ENCODE assay signal across 23 mouse cellular contexts in the genomic region with DNA sequence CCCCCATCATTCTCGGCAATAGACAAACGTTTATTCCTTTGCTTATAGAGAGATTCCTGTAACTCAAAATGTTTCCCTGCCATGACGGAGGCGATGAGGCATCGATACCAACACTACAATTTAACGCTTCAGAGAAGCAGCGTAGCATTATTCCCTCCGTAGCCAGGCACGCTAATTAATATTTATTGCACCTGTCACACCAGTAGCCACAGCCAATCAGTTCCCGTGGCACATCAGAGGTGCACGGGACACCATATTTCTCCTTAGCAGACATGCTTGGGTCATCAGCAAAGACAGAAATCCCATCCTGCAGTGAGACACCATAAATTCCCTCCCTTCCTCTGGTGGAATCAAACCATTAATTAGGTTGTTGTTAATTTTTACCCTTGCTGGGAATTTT.
DNase-seq lines count a peak whose midpoint lies in the region; ATAC-seq lines count a peak whose summit lies in the region.
"Had no signal": no experiment of that assay in that cellular context is flagged by ENCODE, and none has a peak within 500 bp of the region (broad histone marks: within the 10 kb centered on the region; RNA-seq: fewer than 3 reads in every experiment).

No protein-coding gene starts in this region.

- no peak overlapping the region for H3K4me2 ChIP-seq in hindbrain, embryonic 11.5 days (replicated peaks; ENCODE audit: low read depth, low read length)
- H3K4me2 ChIP-seq in neural tube, embryonic 11.5 days (ENCODE audit: low read depth): no peak overlapping the region
- peak overlapping the region; percentile 7; the same call in 1 of the 2 replicates for H3K4me2 ChIP-seq in midbrain, embryonic 16.5 days (ENCODE audit: low read length)
- H3K4me2 ChIP-seq: heart, embryonic 12.5 days had no signal

- no peaks in the 10 kb centered on the region for H3K9me3 ChIP-seq in hindbrain, embryonic 11.5 days (ENCODE audit: control insufficient read depth, low read length)
- H3K9me3 ChIP-seq in hindbrain, embryonic 10.5 days: no peaks in the 10 kb centered on the region
- no peaks in the 10 kb centered on the region for H3K9me3 ChIP-seq in neural tube, embryonic 11.5 days (ENCODE audit: control insufficient read depth, low read length)
- H3K9me3 ChIP-seq in midbrain, embryonic 16.5 days (replicated peaks; ENCODE audit: control insufficient read depth, low read length, poor library complexity, severe bottlenecking): no peaks in the 10 kb centered on the region
- no peaks in the 10 kb centered on the region for H3K9me3 ChIP-seq in embryonic facial prominence, embryonic 10.5 days

- H3K36me3 ChIP-seq in hindbrain, embryonic 11.5 days (ENCODE audit: control insufficient read depth, insufficient read depth, low read length): no peaks in the 10 kb centered on the region
- H3K36me3 ChIP-seq in hindbrain, embryonic 10.5 days: no peaks in the 10 kb centered on the region
- no peaks in the 10 kb centered on the region for H3K36me3 ChIP-seq in neural tube, embryonic 11.5 days (ENCODE audit: control insufficient read depth, insufficient read depth, low read length)
- H3K36me3 ChIP-seq in midbrain, embryonic 16.5 days (ENCODE audit: control insufficient read depth, insufficient read depth, low read length): no peaks in the 10 kb centered on the region
- H3K36me3 ChIP-seq in embryonic facial prominence, embryonic 10.5 days (replicated peaks): no peaks in the 10 kb centered on the region
- H3K36me3 ChIP-seq: heart, embryonic 12.5 days had no signal

- DNase-seq in hindbrain, embryonic 11.5 days (ENCODE audit: low spot score): peak; percentile 30
- no peak for DNase-seq in hindbrain, embryonic 10.5 days (ENCODE audit: low spot score)
- DNase-seq in neural tube, embryonic 11.5 days (ENCODE audit: low spot score): peak; percentile 36
- no peak for DNase-seq in neural tube, embryonic 10.5 days (ENCODE audit: extremely low spot score, low spot score)
- DNase-seq in cerebellum, postnatal 4 days (ENCODE audit: low spot score in 2 of 2): no peak
- no peak for DNase-seq in embryonic facial prominence, embryonic 10.5 days (ENCODE audit: low spot score)
- DNase-seq in cerebellum, postnatal 25 days: no peak
- DNase-seq: adrenal gland, postnatal 36 days; cerebellum, adult 18-20 months; cerebellum, postnatal 36 days; gastrocnemius, adult 2 months; heart, postnatal 14 days; kidney, adult 9 months; left cerebral cortex, postnatal 4 days; liver, postnatal 0 days; lung, postnatal 14 days; spleen, adult 18-20 months; thymus, postnatal 36 days had no signal

- H3K27ac ChIP-seq in hindbrain, embryonic 11.5 days (ENCODE audit: low read depth, low read length): peak overlapping the region; percentile 45; the same call in 1 of the 2 replicates
- H3K27ac ChIP-seq in hindbrain, embryonic 10.5 days: no peak overlapping the region
- H3K27ac ChIP-seq in neural tube, embryonic 11.5 days (ENCODE audit: low read depth, low read length): no peak overlapping the region
- H3K27ac ChIP-seq in midbrain, embryonic 16.5 days (ENCODE audit: low read length): no peak overlapping the region
- no peak overlapping the region for H3K27ac ChIP-seq in embryonic facial prominence, embryonic 10.5 days (replicated peaks)
- H3K27ac ChIP-seq: gastrocnemius, adult 2 months had no signal

- H3K4me3 ChIP-seq in hindbrain, embryonic 11.5 days (ENCODE audit: low read depth, low read length): no peak overlapping the region
- H3K4me3 ChIP-seq in hindbrain, embryonic 10.5 days: no peak overlapping the region
- H3K4me3 ChIP-seq in neural tube, embryonic 11.5 days (ENCODE audit: low read depth, low read length): no peak overlapping the region
- H3K4me3 ChIP-seq in midbrain, embryonic 16.5 days (ENCODE audit: low read depth, low read length): no peak overlapping the region
- H3K4me3 ChIP-seq in embryonic facial prominence, embryonic 10.5 days: no peak overlapping the region
- H3K4me3 ChIP-seq: gastrocnemius, adult 2 months; heart, embryonic 12.5 days; myocyte had no signal

- no peaks in the 10 kb centered on the region for H3K27me3 ChIP-seq in hindbrain, embryonic 11.5 days (ENCODE audit: control insufficient read depth, insufficient read depth, low read length)
- no peaks in the 10 kb centered on the region for H3K27me3 ChIP-seq in hindbrain, embryonic 10.5 days (ENCODE audit: insufficient read depth, poor library complexity, severe bottlenecking)
- no peaks in the 10 kb centered on the region for H3K27me3 ChIP-seq in neural tube, embryonic 11.5 days (ENCODE audit: control insufficient read depth, insufficient read depth, low read length)
- no peaks in the 10 kb centered on the region for H3K27me3 ChIP-seq in midbrain, embryonic 16.5 days (ENCODE audit: control insufficient read depth, insufficient read depth, low read depth, low read length)
- H3K27me3 ChIP-seq in embryonic facial prominence, embryonic 10.5 days (replicated peaks; ENCODE audit: low read depth, poor library complexity, severe bottlenecking): no peaks in the 10 kb centered on the region
- H3K27me3 ChIP-seq: heart, embryonic 12.5 days had no signal

- ATAC-seq in hindbrain, embryonic 11.5 days (ENCODE audit: low FRiP score): peak; percentile 64; the same call in 1 of the 2 replicates
- peak; percentile 73 for ATAC-seq in neural tube, embryonic 11.5 days (ENCODE audit: insufficient read depth, low FRiP score, low TSS enrichment)
- ATAC-seq in midbrain, embryonic 16.5 days: no peak
- ATAC-seq: CD4-positive, CD25-positive, alpha-beta regulatory T cell, adult 4 months; inflammation-experienced regulatory T-cells, adult 6 months; liver, postnatal 0 days had no signal

- H3K9ac ChIP-seq in hindbrain, embryonic 11.5 days (ENCODE audit: low read depth, low read length): no peak overlapping the region
- H3K9ac ChIP-seq in neural tube, embryonic 11.5 days (ENCODE audit: low read length): no peak overlapping the region
- no peak overlapping the region for H3K9ac ChIP-seq in midbrain, embryonic 16.5 days (ENCODE audit: low read depth, low read length)
- H3K9ac ChIP-seq: heart, embryonic 12.5 days; liver, postnatal 0 days had no signal

- no peaks in the 10 kb centered on the region for H3K4me1 ChIP-seq in hindbrain, embryonic 11.5 days (replicated peaks; ENCODE audit: control insufficient read depth, insufficient read depth, low read length)
- H3K4me1 ChIP-seq in hindbrain, embryonic 10.5 days (replicated peaks): no peaks in the 10 kb centered on the region
- H3K4me1 ChIP-seq in neural tube, embryonic 11.5 days (ENCODE audit: control insufficient read depth, insufficient read depth, low read length): no peaks in the 10 kb centered on the region
- H3K4me1 ChIP-seq in midbrain, embryonic 16.5 days (ENCODE audit: control insufficient read depth, insufficient read depth, low read length): 0 out of 2 replicates have a peak, but pooled peaks cover 4% of the 10 kb centered on the region
- no peaks in the 10 kb centered on the region for H3K4me1 ChIP-seq in embryonic facial prominence, embryonic 10.5 days
- H3K4me1 ChIP-seq: heart, embryonic 12.5 days had no signal

- 64% methylated on average over 11 of the region's 11 CpGs for WGBS in hindbrain, embryonic 11.5 days
- WGBS in hindbrain, embryonic 10.5 days: 80% methylated on average over 11 of the region's 11 CpGs
- 43% methylated on average over 11 of the region's 11 CpGs for WGBS in neural tube, embryonic 11.5 days
- WGBS in midbrain, embryonic 16.5 days: 58% methylated on average over 11 of the region's 11 CpGs
- 87% methylated on average over 11 of the region's 11 CpGs for WGBS in embryonic facial prominence, embryonic 10.5 days

Comparison
In these comparisons a context has a peak if more than half of its experiments do, and no peak if none do; other contexts are left out.
1. DNase-seq: peak in hindbrain, embryonic 11.5 days (single experiment) and neural tube, embryonic 11.5 days (single experiment); none in hindbrain, embryonic 10.5 days (single experiment), neural tube, embryonic 10.5 days (single experiment), cerebellum, postnatal 4 days (0 of 2), embryonic facial prominence, embryonic 10.5 days (single experiment) and cerebellum, postnatal 25 days (0 of 2).